Mouse (Mus musculus) embryonic facial prominence, embryonic 14.5 days (tissue): Measurements from ENCODE around the gene Myh14. TPM values are rescaled to one million over a fixed set of nuclear protein-coding genes. Genes with fewer than 3 reads are reported as not detected.

Experiments
- ATAC-seq: fragments of 200-750 bp; cut with Nextera tagmentation; 2 replicates; pipeline ENCODE4 v1.8.0; 2017; ENCODE audit warnings: low read depth, moderate number of reproducible peaks, moderate TSS enrichment
- DNase-seq: peaks from one replicate; pipeline ENCODE4 v3.0.0-alpha.2; 2015; ENCODE audit warnings: low spot score
- H3K27ac ChIP-seq: fragments of 300-500 bp; sonication (generic); replicated peaks from 2 replicates; pipeline ENCODE4 v1.5.1; 2014; ENCODE audit warnings: low read depth, mild to moderate bottlenecking, low read length, moderate library complexity
- H3K27me3 ChIP-seq: fragments of 300-500 bp; sonication (generic); replicated peaks from 2 replicates; pipeline ENCODE4 v1.6.1; 2014; ENCODE audit warnings: low read length; ENCODE audit not compliant: control insufficient read depth, insufficient read depth
- H3K36me3 ChIP-seq: fragments of 300-500 bp; sonication (generic); 2 replicates; pipeline ENCODE4 v1.6.1; 2014; ENCODE audit warnings: low read length, mixed read lengths; ENCODE audit not compliant: control insufficient read depth, insufficient read depth
- H3K4me1 ChIP-seq: fragments of 300-500 bp; sonication (generic); 2 replicates; pipeline ENCODE4 v1.6.1; 2014; ENCODE audit warnings: antibody characterized with exemption, low read length; ENCODE audit not compliant: control insufficient read depth, insufficient read depth
- H3K4me2 ChIP-seq: fragments of 300-500 bp; sonication (generic); 2 replicates; pipeline ENCODE4 v1.6.1; 2014; ENCODE audit warnings: low read depth, mild to moderate bottlenecking, low read length, moderate library complexity, mixed read lengths
- H3K4me3 ChIP-seq: fragments of 300-500 bp; sonication (generic); 2 replicates; pipeline ENCODE4 v1.5.1; 2014; ENCODE audit warnings: low read depth, mild to moderate bottlenecking, low read length
- H3K9ac ChIP-seq: fragments of 300-500 bp; sonication (generic); 2 replicates; pipeline ENCODE4 v1.6.1; 2014; ENCODE audit warnings: low read depth, mild to moderate bottlenecking, low read length, moderate library complexity, mixed read lengths
- H3K9me3 ChIP-seq: fragments of 300-500 bp; sonication (generic); 2 replicates; pipeline ENCODE4 v1.6.1; 2016; ENCODE audit warnings: low read length; ENCODE audit not compliant: control insufficient read depth
- WGBS: fragments of 180-500 bp; shearing (Covaris S2); extraction: QIAGEN DNeasy Blood & Tissue Kit; methylation state at CpG from one replicate; pipeline ENCODE4 v1.1.7; 2014; 5-methylcytosine and 5-hydroxymethylcytosine counted together
- polyA plus RNA-seq: library from polyadenylated mRNA; unstranded; fragments of >200 nt; fragmentation: Nextera tagmentation; extraction: Ambion mirVana; gene quantifications from 2 replicates; pipeline ENCODE4 v1.2.1, GENCODE M21; 2014

The Myh14 gene
- polyA plus RNA-seq, 1 experiment from 2014 or later = 13.8 TPM

DNA sequence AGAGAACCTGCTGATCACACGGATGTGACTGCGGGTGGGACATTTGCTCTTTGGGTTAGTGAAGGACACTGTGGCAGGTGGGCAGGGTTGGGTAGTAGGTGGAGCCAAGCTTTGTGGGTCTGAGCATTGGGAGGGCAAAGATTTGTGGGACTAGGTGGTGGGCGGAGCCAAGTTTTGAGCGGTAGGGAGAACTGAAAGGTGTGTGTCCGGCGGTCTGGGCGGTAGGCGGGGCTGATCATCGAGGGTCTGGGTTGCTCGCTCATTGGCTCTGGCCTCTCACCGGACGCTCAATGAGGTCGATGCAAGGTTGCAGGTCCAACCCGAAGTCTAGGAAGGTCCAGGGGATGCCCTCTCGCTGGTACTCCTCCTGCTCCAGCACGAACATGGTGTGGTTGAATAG, 32.0 kb downstream of the Myh14 start:
- Histone ChIP-seq H3K9me3 (no peaks in the 10 kb centered on the region), H3K4me1 (no peaks in the 10 kb centered on the region), H3K27me3 (peaks cover 38% of the 10 kb centered on the region), H3K27ac (no peak overlapping the region), H3K4me2 (0 out of 2 replicates have a peak overlapping the region, but pooled peaks have one; percentile 12), H3K9ac (no peak overlapping the region), H3K36me3 (no peaks in the 10 kb centered on the region), H3K4me3 (no peak overlapping the region)
- 0% methylated on average over 14 of the region's 16 CpGs for WGBS
- ATAC-seq (no peak), DNase-seq (no peak)

DNA sequence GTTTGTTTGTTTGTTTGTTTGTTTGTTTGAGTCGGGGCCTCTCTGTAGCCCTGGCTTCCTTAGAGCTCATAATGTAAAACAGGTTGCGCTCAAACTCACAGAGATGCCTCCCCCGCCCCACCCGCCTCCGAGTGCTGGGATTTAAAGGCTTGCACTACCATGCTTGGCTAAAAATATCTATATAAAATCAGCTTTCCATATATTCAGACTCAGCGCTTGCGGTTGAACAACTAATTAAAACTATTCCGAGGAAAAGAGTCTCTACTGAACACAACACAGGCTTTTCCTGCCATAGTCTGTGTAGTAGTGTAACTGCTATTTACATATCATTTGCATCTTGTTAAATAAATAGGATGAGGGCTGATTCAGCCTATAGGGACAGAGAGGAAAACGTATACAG, 34.0 kb downstream of the Myh14 start:
- H3K9me3 ChIP-seq = no peaks in the 10 kb centered on the region
- no peak overlapping the region for H3K27ac ChIP-seq
- no peak overlapping the region for H3K9ac ChIP-seq
- H3K4me3 ChIP-seq = no peak overlapping the region
- 76% methylated on average over 9 of the region's 9 CpGs for WGBS
- no peak overlapping the region for H3K4me2 ChIP-seq
- DNase-seq (no peak), ATAC-seq (no peak)
- H3K36me3 ChIP-seq = no peaks in the 10 kb centered on the region
- H3K27me3 ChIP-seq = peaks cover 45% of the 10 kb centered on the region
- H3K4me1 ChIP-seq = no peaks in the 10 kb centered on the region

DNA sequence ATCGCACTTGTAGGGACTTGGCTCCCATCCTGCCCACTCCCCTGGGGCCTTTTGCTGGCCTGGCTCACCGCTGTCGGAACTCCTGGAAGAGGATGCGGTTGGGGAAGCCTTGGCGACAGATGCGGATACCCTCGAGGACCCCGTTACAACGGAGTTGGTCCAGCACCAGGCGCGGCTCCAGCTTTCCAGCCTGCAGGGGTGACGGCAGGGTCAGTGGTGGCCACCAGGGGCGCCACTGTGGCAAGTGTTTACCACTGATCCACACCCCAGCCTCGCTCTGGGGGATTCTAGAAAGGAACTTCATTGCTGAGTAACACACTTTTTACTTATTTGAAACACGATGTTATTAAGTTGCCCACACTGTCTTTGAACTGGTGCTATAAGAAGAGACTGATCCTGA, 37.2 kb downstream of the Myh14 start:
- Histone ChIP-seq H3K27ac (no peak overlapping the region), H3K4me2 (no peak overlapping the region), H3K4me1 (no peaks in the 10 kb centered on the region), H3K9ac (no peak overlapping the region), H3K4me3 (no peak overlapping the region), H3K27me3 (peaks cover 13% of the 10 kb centered on the region), H3K9me3 (no peaks in the 10 kb centered on the region), H3K36me3 (no peaks in the 10 kb centered on the region)
- WGBS = 14% methylated on average over 15 of the region's 15 CpGs
- no peak for ATAC-seq
- no peak for DNase-seq

DNA sequence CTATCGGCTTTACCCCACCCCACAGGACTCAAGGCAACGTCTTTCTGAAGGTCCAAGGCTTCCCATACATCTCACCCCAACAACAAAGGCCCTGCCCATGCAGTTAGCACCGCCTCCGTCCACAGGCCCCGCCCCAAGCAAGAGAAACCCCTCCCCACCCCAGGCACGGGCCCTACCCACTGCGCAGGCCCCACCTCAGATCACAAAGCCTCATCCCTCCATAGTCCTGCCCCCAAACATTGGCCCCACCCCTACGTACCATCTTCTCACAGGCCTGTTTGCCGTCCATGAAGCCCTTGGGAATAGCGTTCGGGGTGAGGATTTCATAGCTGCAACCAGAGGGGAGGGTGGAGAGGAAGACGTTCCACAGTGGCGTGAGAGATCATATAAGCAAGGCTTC, 38.0 kb downstream of the Myh14 start:
- Histone ChIP-seq H3K27ac (no peak overlapping the region), H3K4me3 (no peak overlapping the region), H3K27me3 (peaks cover 8% of the 10 kb centered on the region), H3K4me1 (no peaks in the 10 kb centered on the region), H3K9ac (no peak overlapping the region), H3K4me2 (no peak overlapping the region), H3K36me3 (no peaks in the 10 kb centered on the region), H3K9me3 (no peaks in the 10 kb centered on the region)
- DNase-seq (no peak), ATAC-seq (no peak)
- WGBS = 34% methylated on average over 13 of the region's 13 CpGs

DNA sequence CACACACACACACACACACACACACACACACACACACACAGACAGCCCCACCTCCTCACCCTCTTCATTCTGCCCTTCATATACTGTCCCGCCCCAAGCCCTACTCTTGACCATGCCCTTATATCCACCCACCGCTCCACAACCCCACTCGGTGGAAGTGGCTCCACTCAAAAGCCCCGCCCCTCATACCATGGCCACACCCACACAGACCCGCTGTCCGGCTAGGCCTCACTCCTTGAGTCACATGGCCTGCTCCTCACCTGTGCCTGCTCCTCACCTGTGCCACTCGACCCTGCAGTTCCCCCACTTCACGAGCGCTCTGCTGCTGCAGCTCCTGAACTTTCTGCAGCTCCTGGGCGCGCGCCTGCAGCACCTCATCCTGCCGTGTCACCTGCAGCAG, 40.2 kb downstream of the Myh14 start:
- 72% methylated on average over 13 of the region's 13 CpGs for whole genome bisulfite sequencing
- H3K27me3 ChIP-seq = peaks cover 8% of the 10 kb centered on the region; the same call in 1 of the 2 replicates
- no peak for DNase-seq
- H3K4me1 ChIP-seq = no peaks in the 10 kb centered on the region
- ATAC-seq = no peak
- no peak overlapping the region for H3K4me2 ChIP-seq
- H3K9ac ChIP-seq = no peak overlapping the region
- no peaks in the 10 kb centered on the region for H3K9me3 ChIP-seq
- no peaks in the 10 kb centered on the region for H3K36me3 ChIP-seq
- no peak overlapping the region for H3K27ac ChIP-seq
- no peak overlapping the region for H3K4me3 ChIP-seq

DNA sequence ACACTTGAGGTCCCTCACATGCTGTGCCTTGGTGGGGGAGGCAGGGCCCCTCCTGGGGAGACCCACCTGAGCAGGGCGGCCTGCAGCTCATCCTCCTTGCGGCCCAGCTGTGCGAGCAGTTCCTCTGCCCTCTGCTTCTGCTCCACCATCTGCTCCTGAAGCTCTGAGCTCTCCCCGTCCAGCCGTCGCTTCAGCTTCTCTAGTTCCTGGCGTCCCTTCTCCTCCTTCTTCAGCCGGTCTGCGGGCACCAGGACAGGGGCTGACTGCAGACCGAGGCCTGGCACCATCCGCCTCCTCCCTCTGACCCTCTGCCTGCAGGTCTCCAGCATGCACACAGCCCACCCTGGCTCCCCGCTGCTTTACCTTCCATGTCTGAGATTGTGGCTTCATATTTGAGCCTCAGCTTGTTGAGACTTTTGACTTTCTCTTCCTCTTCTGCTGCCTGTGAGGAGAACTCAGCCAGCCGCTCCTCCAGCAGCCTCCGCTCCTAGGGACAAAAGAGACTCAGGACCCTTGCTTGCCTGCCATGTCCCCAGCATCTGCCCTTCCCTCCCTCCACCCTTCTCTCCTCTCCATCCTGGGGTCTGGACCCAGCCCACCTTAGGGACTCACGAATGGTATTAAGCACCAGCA, 42.1 kb downstream of the Myh14 start:
- 86% methylated on average over 15 of the region's 15 CpGs for WGBS
- Histone ChIP-seq H3K9me3 (no peaks in the 10 kb centered on the region), H3K4me2 (no peak overlapping the region), H3K9ac (no peak overlapping the region), H3K36me3 (no peaks in the 10 kb centered on the region), H3K27me3 (peaks cover 8% of the 10 kb centered on the region; the same call in 1 of the 2 replicates), H3K4me3 (no peak overlapping the region), H3K27ac (no peak overlapping the region), H3K4me1 (no peaks in the 10 kb centered on the region)
- no peak for DNase-seq
- no peak for ATAC-seq

DNA sequence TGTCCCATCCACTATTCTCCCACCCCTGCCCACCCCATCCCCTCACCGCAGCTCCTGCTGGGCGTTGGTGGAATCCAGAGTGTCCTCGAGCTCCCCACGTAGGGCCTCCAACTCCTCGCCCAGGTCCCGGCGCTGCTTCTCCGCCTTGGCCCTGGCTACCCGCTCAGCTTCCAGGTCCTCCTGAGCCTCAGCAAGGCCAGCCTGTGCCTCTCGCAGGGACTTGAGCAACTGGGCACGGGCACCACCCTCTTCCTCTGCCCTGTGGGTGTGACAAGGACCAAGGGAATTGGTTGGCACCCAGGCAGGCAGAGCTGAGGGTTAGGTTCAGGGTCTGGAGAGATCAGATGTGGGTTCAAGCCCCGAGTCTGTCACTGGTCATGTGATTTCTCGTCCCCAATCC, 43.7 kb downstream of the Myh14 start:
- DNase-seq = no peak
- Histone ChIP-seq H3K4me3 (no peak overlapping the region), H3K9ac (no peak overlapping the region), H3K27ac (no peak overlapping the region), H3K4me1 (no peaks in the 10 kb centered on the region), H3K9me3 (no peaks in the 10 kb centered on the region), H3K27me3 (no peaks in the 10 kb centered on the region), H3K4me2 (no peak overlapping the region), H3K36me3 (no peaks in the 10 kb centered on the region)
- 88% methylated on average over 13 of the region's 13 CpGs for WGBS
- no peak for ATAC-seq

DNA sequence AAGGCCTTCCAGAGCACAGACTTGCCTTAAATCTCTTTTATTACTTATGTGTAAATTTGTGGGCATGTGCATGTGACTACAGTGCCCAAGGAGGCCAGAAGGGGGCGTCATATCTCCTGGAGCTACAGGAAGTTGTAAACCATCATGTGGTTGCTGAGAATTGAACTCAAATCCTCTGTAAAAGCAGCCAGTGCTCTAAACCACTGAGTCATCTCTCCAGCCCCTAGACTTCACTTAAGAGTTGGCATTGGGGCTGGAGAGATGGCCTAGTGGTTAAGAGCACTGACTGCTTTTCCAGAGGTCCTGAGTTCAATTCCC, 44.6 kb downstream of the Myh14 start:
- Histone ChIP-seq H3K9ac (no peak overlapping the region), H3K4me1 (no peaks in the 10 kb centered on the region), H3K27me3 (no peaks in the 10 kb centered on the region), H3K4me3 (no peak overlapping the region), H3K36me3 (no peaks in the 10 kb centered on the region), H3K27ac (no peak overlapping the region), H3K9me3 (no peaks in the 10 kb centered on the region), H3K4me2 (no peak overlapping the region)
- DNase-seq = no peak
- WGBS = 50% methylated on average over 1 of the region's 1 CpGs
- no peak for ATAC-seq

DNA sequence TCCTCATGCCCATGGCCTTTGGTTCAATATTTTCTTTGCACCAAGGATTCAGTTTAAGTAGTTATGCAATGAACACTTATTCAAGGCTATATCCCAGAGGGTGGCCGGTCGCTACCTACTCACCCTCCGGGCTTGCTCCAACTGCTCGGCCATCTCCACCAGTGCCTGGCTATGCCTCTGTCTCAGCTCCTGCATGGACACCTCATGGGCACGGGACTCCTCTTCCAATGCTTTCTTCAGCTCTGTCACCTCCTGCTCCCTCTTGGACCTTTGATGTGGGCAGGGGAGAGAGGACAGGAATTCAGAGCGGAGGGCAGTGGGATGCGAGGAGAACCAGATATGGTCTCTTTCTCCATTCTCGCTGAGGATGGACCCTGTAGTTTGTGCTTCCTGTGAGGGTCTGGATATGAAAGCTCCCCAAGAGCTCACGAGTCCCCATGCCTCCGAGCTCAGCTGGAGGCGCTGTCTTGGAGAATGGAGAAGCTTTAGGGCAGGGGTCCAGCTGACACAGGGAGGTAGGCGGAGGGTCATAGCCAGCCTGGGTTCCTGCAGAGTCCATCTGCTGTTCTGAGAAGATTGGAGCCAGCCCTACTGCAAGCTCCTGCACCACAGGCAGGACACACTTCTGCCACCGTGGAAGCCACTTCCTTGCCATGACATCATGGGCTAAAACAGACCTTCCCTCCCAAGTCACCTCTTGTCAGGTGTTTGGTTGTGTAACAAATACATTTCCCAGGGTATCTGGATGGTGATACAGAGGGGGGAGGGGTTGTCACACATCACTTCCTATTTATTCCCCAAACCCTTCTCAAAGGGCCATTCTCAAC, 45.2 kb downstream of the Myh14 start:
- no peaks in the 10 kb centered on the region for H3K27me3 ChIP-seq
- H3K9me3 ChIP-seq = no peaks in the 10 kb centered on the region
- H3K4me2 ChIP-seq = no peak overlapping the region
- no peak for ATAC-seq
- no peaks in the 10 kb centered on the region for H3K36me3 ChIP-seq
- WGBS = 87% methylated on average over 13 of the region's 13 CpGs
- H3K27ac ChIP-seq = no peak overlapping the region
- H3K4me1 ChIP-seq = no peaks in the 10 kb centered on the region
- no peak overlapping the region for H3K9ac ChIP-seq
- DNase-seq = no peak
- no peak overlapping the region for H3K4me3 ChIP-seq
